ENCODE assay signal across 13 mouse cellular contexts in genomic region chr11:35873624-35874244, GRCm38 (mm10). TPM values are rescaled to one million over a fixed set of nuclear protein-coding genes. Genes with fewer than 3 reads are reported as not detected.
DNase-seq lines count a peak whose midpoint lies in the region; ATAC-seq and TF ChIP-seq lines count a peak whose summit lies in the region.
"Had no signal": no experiment of that assay in that cellular context is flagged by ENCODE, and none has a peak within 500 bp of the region (broad histone marks: within the 10 kb centered on the region; RNA-seq: fewer than 3 reads in every experiment).

No protein-coding gene starts in this region.

- 20% methylated on average over 21 of the region's 21 CpGs for WGBS in heart, embryonic 13.5 days
- 32% methylated on average over 21 of the region's 21 CpGs for WGBS in embryonic facial prominence, embryonic 13.5 days
- 27% methylated on average over 21 of the region's 21 CpGs for WGBS in hindbrain, embryonic 13.5 days
- 30% methylated on average over 21 of the region's 21 CpGs for WGBS in cerebellum, adult 2 months

- peaks cover 25% of the 10 kb centered on the region for H3K4me1 ChIP-seq in heart, embryonic 13.5 days
- H3K4me1 ChIP-seq in embryonic facial prominence, embryonic 13.5 days, result peaks cover 24% of the 10 kb centered on the region
- peaks cover 47% of the 10 kb centered on the region for H3K4me1 ChIP-seq in hindbrain, embryonic 13.5 days (replicated peaks)
- no peaks in the 10 kb centered on the region for H3K4me1 ChIP-seq in cerebellum, adult 2 months (ENCODE audit: control insufficient read depth, insufficient read depth, low read length)
- H3K4me1 ChIP-seq: liver, embryonic 15.5 days had no signal

- peak overlapping the region; percentile 24 for H3K4me3 ChIP-seq in heart, embryonic 13.5 days
- no peak overlapping the region for H3K4me3 ChIP-seq in embryonic facial prominence, embryonic 13.5 days
- H3K4me3 ChIP-seq in hindbrain, embryonic 13.5 days, result no peak overlapping the region; the same call in 1 of the 2 replicates
- no peak overlapping the region for H3K4me3 ChIP-seq in cerebellum, adult 2 months (replicated peaks; ENCODE audit: insufficient read depth, low read depth, low read length)
- H3K4me3 ChIP-seq: erythroblast, embryonic 14.5 days; liver, embryonic 15.5 days had no signal

- TF ChIP-seq CTCF in cerebellum, adult 2 months (IDR thresholded peaks at IDR 0.05; ENCODE audit: borderline replicate concordance, insufficient read depth, low read depth, low read length), result no peak

- no peak overlapping the region for H3K27ac ChIP-seq in heart, embryonic 13.5 days (replicated peaks)
- no peak overlapping the region for H3K27ac ChIP-seq in embryonic facial prominence, embryonic 13.5 days
- H3K27ac ChIP-seq in hindbrain, embryonic 13.5 days, result peak overlapping the region; percentile 80
- no peak overlapping the region for H3K27ac ChIP-seq in cerebellum, adult 2 months (ENCODE audit: insufficient read depth, low read length)
- H3K27ac ChIP-seq: liver, embryonic 15.5 days had no signal

- ATAC-seq in heart, embryonic 13.5 days (ENCODE audit: extremely low read depth, insufficient number of reproducible peaks, low FRiP score, low TSS enrichment), result no peak
- no peak for ATAC-seq in embryonic facial prominence, embryonic 13.5 days (ENCODE audit: insufficient number of reproducible peaks, insufficient read depth, low FRiP score, low TSS enrichment, low read depth)
- ATAC-seq in hindbrain, embryonic 13.5 days (ENCODE audit: low FRiP score), result peak; percentile 49

- H3K4me2 ChIP-seq in heart, embryonic 13.5 days, result peak overlapping the region; percentile 61
- H3K4me2 ChIP-seq in embryonic facial prominence, embryonic 13.5 days, result peak overlapping the region; percentile 30; the same call in 1 of the 2 replicates
- H3K4me2 ChIP-seq in hindbrain, embryonic 13.5 days, result peak overlapping the region; percentile 44
- H3K4me2 ChIP-seq: liver, embryonic 15.5 days had no signal

- peaks cover 13% of the 10 kb centered on the region for H3K27me3 ChIP-seq in heart, embryonic 13.5 days (replicated peaks)
- H3K27me3 ChIP-seq in embryonic facial prominence, embryonic 13.5 days, result no peaks in the 10 kb centered on the region
- no peaks in the 10 kb centered on the region for H3K27me3 ChIP-seq in hindbrain, embryonic 13.5 days
- H3K27me3 ChIP-seq in cerebellum, adult 2 months (ENCODE audit: control insufficient read depth, insufficient read depth, low read length), result no peaks in the 10 kb centered on the region
- H3K27me3 ChIP-seq: CH12.LX; liver, embryonic 15.5 days had no signal

- no peaks in the 10 kb centered on the region for H3K9me3 ChIP-seq in heart, embryonic 13.5 days
- H3K9me3 ChIP-seq in embryonic facial prominence, embryonic 13.5 days, result no peaks in the 10 kb centered on the region
- no peaks in the 10 kb centered on the region for H3K9me3 ChIP-seq in hindbrain, embryonic 13.5 days
- H3K9me3 ChIP-seq: liver, embryonic 15.5 days had no signal

- peaks cover under 1% of the 10 kb centered on the region; the same call in 1 of the 2 replicates for H3K36me3 ChIP-seq in heart, embryonic 13.5 days
- H3K36me3 ChIP-seq in embryonic facial prominence, embryonic 13.5 days, result peaks cover 6% of the 10 kb centered on the region; the same call in 1 of the 2 replicates
- peaks cover 18% of the 10 kb centered on the region for H3K36me3 ChIP-seq in hindbrain, embryonic 13.5 days
- H3K36me3 ChIP-seq: liver, embryonic 15.5 days had no signal

- peak overlapping the region; percentile 62; the same call in 1 of the 2 replicates for H3K9ac ChIP-seq in heart, embryonic 13.5 days
- H3K9ac ChIP-seq in embryonic facial prominence, embryonic 13.5 days, result no peak overlapping the region
- H3K9ac ChIP-seq in hindbrain, embryonic 13.5 days, result peak overlapping the region; percentile 49
- H3K9ac ChIP-seq: liver, embryonic 15.5 days had no signal

- intact Hi-C loops in gastrocnemius, postnatal 36 days (cut with DNase I), result no loop called here

- no peak for TF ChIP-seq POLR2A in cerebellum, adult 2 months (IDR thresholded peaks at IDR 0.05; ENCODE audit: borderline replicate concordance, insufficient read depth, low read length)

- DNase-seq in heart, adult 11 months, result no peak
- DNase-seq in neural tube, embryonic 10.5 days (ENCODE audit: extremely low spot score, low spot score), result peak; percentile 24
- no peak for DNase-seq in gastrocnemius, postnatal 36 days
- no peak for DNase-seq in ovary, postnatal 36 days (ENCODE audit: low spot score)
- no peak for DNase-seq in cerebellum, adult 2 months
- DNase-seq: heart, postnatal 14 days; thymus, postnatal 4 days had no signal

RNA-seq across cellular contexts. Expression of gene Rars, which starts 39.4 kb away (rescaled TPM):
- polyA plus RNA-seq in heart, embryonic 13.5 days (2015; fragmentation: Nextera tagmentation; extraction: Ambion mirVana), result 63.5 and 70.0 TPM in 2 replicates
- polyA plus RNA-seq in embryonic facial prominence, embryonic 13.5 days (2015; fragmentation: Nextera tagmentation; extraction: Ambion mirVana), result 79.3 and 81.0 TPM in 2 replicates
- polyA plus RNA-seq in hindbrain, embryonic 13.5 days (2015; fragmentation: Nextera tagmentation; extraction: Ambion mirVana), result 72.0 and 73.4 TPM in 2 replicates
- 10 to 100 TPM; 39.3 to 42.6 TPM for total RNA-seq in gastrocnemius, postnatal 36 days (2021)
- polyA plus RNA-seq in cerebellum, adult 2 months (2012; rRNA removed), result 45.7 and 45.9 TPM in 2 replicates
